Mouse (Mus musculus) liver, embryonic 15.5 days (tissue): ENCODE data around the gene Ophn1. TPM values are rescaled to one million over a fixed set of nuclear protein-coding genes. Genes with fewer than 3 reads are reported as not detected.

ENCODE experiments used
- ATAC-seq: fragments of 200-750 bp; cut with Nextera tagmentation; 2 replicates; pipeline ENCODE4 v1.8.0; 2017; ENCODE audit warnings: moderate number of reproducible peaks, mild to moderate bottlenecking, moderate library complexity; ENCODE audit not compliant: insufficient read depth
- H3K27ac ChIP-seq: fragments of 300-500 bp; sonication (generic); replicated peaks from 2 replicates; pipeline ENCODE4 v1.5.1; 2015; ENCODE audit warnings: mild to moderate bottlenecking, inconsistent platforms
- H3K27me3 ChIP-seq: fragments of 300-500 bp; sonication (generic); 2 replicates; pipeline ENCODE4 v1.6.1; 2015; ENCODE audit warnings: mild to moderate bottlenecking, inconsistent platforms
- H3K36me3 ChIP-seq: fragments of 300-500 bp; sonication (generic); replicated peaks from 2 replicates; pipeline ENCODE4 v1.6.1; 2015; ENCODE audit warnings: moderate library complexity, mild to moderate bottlenecking, inconsistent platforms
- H3K4me1 ChIP-seq: fragments of 300-500 bp; sonication (generic); replicated peaks from 2 replicates; pipeline ENCODE4 v1.6.1; 2015; ENCODE audit warnings: inconsistent platforms
- H3K4me2 ChIP-seq: fragments of 300-500 bp; sonication (generic); 2 replicates; pipeline ENCODE4 v1.6.1; 2015; ENCODE audit warnings: moderate library complexity, mild to moderate bottlenecking, inconsistent platforms
- H3K4me3 ChIP-seq: fragments of 300-500 bp; sonication (generic); replicated peaks from 2 replicates; pipeline ENCODE4 v1.5.1; 2015; ENCODE audit warnings: mild to moderate bottlenecking, inconsistent platforms
- H3K9ac ChIP-seq: fragments of 300-500 bp; sonication (generic); 2 replicates; pipeline ENCODE4 v1.6.1; 2015; ENCODE audit warnings: moderate library complexity, mild to moderate bottlenecking, inconsistent platforms
- H3K9me3 ChIP-seq: fragments of 300-500 bp; sonication (generic); replicated peaks from 2 replicates; pipeline ENCODE4 v1.6.1; 2016; ENCODE audit warnings: inconsistent platforms
- WGBS: fragments of 180-500 bp; shearing (Covaris S2); methylation state at CpG from one replicate; pipeline ENCODE4 v1.1.7; 2015; ENCODE audit warnings: mixed read lengths; ENCODE audit not compliant: insufficient replicate concordance; 5-methylcytosine and 5-hydroxymethylcytosine counted together
- polyA plus RNA-seq: library from polyadenylated mRNA; unstranded; fragments of >200 nt; fragmentation: Nextera tagmentation; extraction: Ambion mirVana; gene quantifications from 2 replicates; pipeline ENCODE4 v1.2.1, GENCODE M21; 2015

Ophn1 gene
- polyA plus RNA-seq = 1.7 and 2.2 TPM in 2 replicates

GRCm38 (mm10) chrX:98890406-98891116, at the start of gene Ophn1:
Ophn1 (minus strand) TSS chrX:98891025.
- WGBS = 12% methylated on average over 48 of the region's 48 CpGs
- ATAC-seq = peak; percentile 56
- Histone ChIP-seq H3K27ac (no peak within 1 kb of the TSS), H3K27me3 (peaks cover 37% of the 10 kb centered on the region), H3K9me3 (no peaks in the 10 kb centered on the region), H3K9ac (no peak within 1 kb of the TSS), H3K4me1 (no peaks in the 10 kb centered on the region), H3K4me2 (peak within 1 kb of the TSS; percentile 51), H3K4me3 (peak within 1 kb of the TSS; percentile 48), H3K36me3 (no peaks in the 10 kb centered on the region)

- peaks cover 5% of the 10 kb centered on the region for H3K4me1 ChIP-seq
- H3K27me3 ChIP-seq = no peaks in the 10 kb centered on the region
- peak overlapping the region; percentile 71 for H3K4me3 ChIP-seq
- H3K9ac ChIP-seq = peak overlapping the region; percentile 70
- H3K9me3 ChIP-seq = no peaks in the 10 kb centered on the region
- ATAC-seq = peak; percentile 84
- 17% methylated on average over 57 of the region's 57 CpGs for WGBS
- H3K4me2 ChIP-seq = peak overlapping the region; percentile 79
- H3K27ac ChIP-seq = peak overlapping the region; percentile 92
- H3K36me3 ChIP-seq = 0 out of 2 replicates have a peak, but pooled peaks cover 8% of the 10 kb centered on the region
These were observed 46.9 kb upstream of the Ophn1 start for GRCm38 (mm10) chrX:98937555-98938294.

GRCm38 (mm10) chrX:98936707-98937554, 46.1 kb upstream of the Ophn1 start:
- 20% methylated on average over 66 of the region's 66 CpGs for WGBS
- peak overlapping the region; percentile 92 for H3K27ac ChIP-seq
- peak overlapping the region; percentile 79 for H3K4me2 ChIP-seq
- H3K4me1 ChIP-seq = peaks cover 5% of the 10 kb centered on the region
- no peaks in the 10 kb centered on the region for H3K27me3 ChIP-seq
- ATAC-seq = peak; percentile 78
- H3K9me3 ChIP-seq = no peaks in the 10 kb centered on the region
- H3K9ac ChIP-seq = peak overlapping the region; percentile 70
- 0 out of 2 replicates have a peak, but pooled peaks cover 2% of the 10 kb centered on the region for H3K36me3 ChIP-seq
- peak overlapping the region; percentile 71 for H3K4me3 ChIP-seq

- ATAC-seq = no peak
- H3K9ac ChIP-seq = peak within 1 kb of the TSS; percentile 70
- 67% methylated on average over 3 of the region's 3 CpGs for WGBS
- no peaks in the 10 kb centered on the region for H3K36me3 ChIP-seq
- H3K4me3 ChIP-seq = peak within 1 kb of the TSS; percentile 71
- no peaks in the 10 kb centered on the region; the same call in 1 of the 2 replicates for H3K27me3 ChIP-seq
- H3K4me2 ChIP-seq = peak within 1 kb of the TSS; percentile 79
- H3K9me3 ChIP-seq = no peaks in the 10 kb centered on the region
- H3K27ac ChIP-seq = peak within 1 kb of the TSS; percentile 92
- H3K4me1 ChIP-seq = peaks cover 5% of the 10 kb centered on the region
These were observed 45.3 kb upstream of the Ophn1 start, which contains the start of gene Yipf6 for GRCm38 (mm10) chrX:98936101-98936500. Yipf6 (plus strand) TSS chrX:98936316.

- no peaks in the 10 kb centered on the region for H3K36me3 ChIP-seq
- ATAC-seq = no peak
- H3K27ac ChIP-seq = no peak overlapping the region
- no peaks in the 10 kb centered on the region for H3K9me3 ChIP-seq
- no peaks in the 10 kb centered on the region for H3K27me3 ChIP-seq
- no peaks in the 10 kb centered on the region for H3K4me1 ChIP-seq
- no peak overlapping the region for H3K9ac ChIP-seq
- no peak overlapping the region for H3K4me2 ChIP-seq
- H3K4me3 ChIP-seq = no peak overlapping the region
- 14% methylated on average over 6 of the region's 6 CpGs for WGBS
These were observed 28.6 kb upstream of the Ophn1 start for GRCm38 (mm10) chrX:98919423-98919822.

GRCm38 (mm10) chrX:98908910-98909309, 18.1 kb upstream of the Ophn1 start:
- Histone ChIP-seq H3K4me3 (no peak overlapping the region), H3K4me1 (peaks cover 7% of the 10 kb centered on the region; the same call in 1 of the 2 replicates), H3K9ac (no peak overlapping the region), H3K9me3 (no peaks in the 10 kb centered on the region), H3K4me2 (no peak overlapping the region), H3K27ac (no peak overlapping the region), H3K27me3 (no peaks in the 10 kb centered on the region), H3K36me3 (no peaks in the 10 kb centered on the region)
- WGBS = 38% methylated on average over 1 of the region's 1 CpGs
- peak; percentile 91 for ATAC-seq

- Histone ChIP-seq H3K4me1 (peaks cover 7% of the 10 kb centered on the region; the same call in 1 of the 2 replicates), H3K27ac (no peak overlapping the region), H3K9ac (no peak overlapping the region), H3K4me2 (no peak overlapping the region), H3K36me3 (no peaks in the 10 kb centered on the region), H3K27me3 (no peaks in the 10 kb centered on the region), H3K4me3 (no peak overlapping the region), H3K9me3 (no peaks in the 10 kb centered on the region)
- 41% methylated on average over 6 of the region's 6 CpGs for WGBS
- ATAC-seq = no peak
These were observed 13.4 kb upstream of the Ophn1 start for GRCm38 (mm10) chrX:98904226-98904625.

- H3K27me3 ChIP-seq = no peaks in the 10 kb centered on the region
- H3K27ac ChIP-seq = no peak overlapping the region
- no peaks in the 10 kb centered on the region for H3K36me3 ChIP-seq
- WGBS = 62% methylated on average over 3 of the region's 3 CpGs
- H3K4me2 ChIP-seq = no peak overlapping the region
- no peaks in the 10 kb centered on the region for H3K4me1 ChIP-seq
- no peak overlapping the region for H3K9ac ChIP-seq
- no peak for ATAC-seq
- H3K9me3 ChIP-seq = no peaks in the 10 kb centered on the region
- H3K4me3 ChIP-seq = no peak overlapping the region
These were observed 7.5 kb upstream of the Ophn1 start for GRCm38 (mm10) chrX:98898307-98898706.

- Histone ChIP-seq H3K36me3 (no peaks in the 10 kb centered on the region), H3K4me1 (no peaks in the 10 kb centered on the region), H3K27ac (no peak overlapping the region), H3K27me3 (peaks cover 37% of the 10 kb centered on the region), H3K9me3 (no peaks in the 10 kb centered on the region), H3K9ac (no peak overlapping the region), H3K4me2 (peak overlapping the region; percentile 51), H3K4me3 (peak overlapping the region; percentile 48)
- 15% methylated on average over 14 of the region's 14 CpGs for WGBS
- no peak for ATAC-seq
These were observed 786 bp downstream of the Ophn1 start for GRCm38 (mm10) chrX:98890072-98890405.

GRCm38 (mm10) chrX:98881983-98882382, 8.8 kb downstream of the Ophn1 start:
- peaks cover 9% of the 10 kb centered on the region; the same call in 1 of the 2 replicates for H3K27me3 ChIP-seq
- no peak for ATAC-seq
- H3K4me1 ChIP-seq = no peaks in the 10 kb centered on the region
- H3K4me2 ChIP-seq = no peak overlapping the region
- no peak overlapping the region for H3K27ac ChIP-seq
- no peaks in the 10 kb centered on the region for H3K36me3 ChIP-seq
- H3K4me3 ChIP-seq = no peak overlapping the region
- H3K9me3 ChIP-seq = no peaks in the 10 kb centered on the region
- 54% methylated on average over 2 of the region's 2 CpGs for WGBS
- H3K9ac ChIP-seq = no peak overlapping the region
